Mouse (Mus musculus): ENCODE data around the gene Rdh16.

DNA sequence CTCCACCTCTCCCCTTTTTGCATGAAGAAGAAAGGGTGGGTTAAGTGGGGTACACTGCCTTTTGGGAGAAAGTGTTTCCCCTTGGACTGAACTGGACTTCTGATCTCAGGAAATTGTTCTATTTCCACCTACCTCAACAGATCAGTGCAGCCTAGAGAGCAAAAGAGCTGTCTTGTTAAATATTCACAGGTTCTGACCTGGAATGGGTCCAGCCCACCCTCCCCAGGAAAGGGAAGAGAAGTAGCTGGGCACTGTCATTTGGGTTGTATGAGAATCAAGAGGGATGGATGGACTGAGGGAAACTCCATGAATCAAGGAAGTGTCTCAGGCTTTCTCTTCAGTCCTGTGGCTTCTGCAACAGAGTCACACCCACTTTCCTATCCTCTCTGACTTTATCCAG is 64.0 kb downstream of the Rdh16 start:
- TF ChIP-seq POLR2A (IDR thresholded peaks at IDR 0.05; ENCODE audit: insufficient read length, low read depth) (no peak), MAX (IDR thresholded peaks at IDR 0.05; ENCODE audit: low read depth) (no peak), MYOD1 (IDR thresholded peaks at IDR 0.05; ENCODE audit: control insufficient read depth in 1 of 3, insufficient read length in 2 of 3, low read depth in 2 of 3) (no peak), CEBPB (IDR thresholded peaks at IDR 0.05; ENCODE audit: insufficient read depth, poor library complexity, severe bottlenecking) (no peak), USF1 (IDR thresholded peaks at IDR 0.05; ENCODE audit: low read depth) (no peak), POLR2AphosphoS2 (IDR thresholded peaks at IDR 0.05; ENCODE audit: insufficient read length, low read depth) (no peak), E2F4 (IDR thresholded peaks at IDR 0.05; ENCODE audit: insufficient read depth) (no peak), TCF12 (IDR thresholded peaks at IDR 0.05; ENCODE audit: insufficient read depth, poor library complexity, severe bottlenecking) (no peak), MYOG (IDR thresholded peaks at IDR 0.05; ENCODE audit: control insufficient read depth in 1 of 3, insufficient read depth in 1 of 3, insufficient read length in 2 of 3, low read depth in 2 of 3) (no peak), REST (IDR thresholded peaks at IDR 0.05; ENCODE audit: insufficient read depth, insufficient read length) (no peak)
